Mouse (Mus musculus) intestine, postnatal 0 days (tissue): Measurements from ENCODE around the gene Mctp1. TPM values are rescaled to one million over a fixed set of nuclear protein-coding genes. Genes with fewer than 3 reads are reported as not detected.
A peak's percentile ranks its signal among the peaks of the same experiment; 100 is the strongest.

ENCODE experiments used
- ATAC-seq: fragments of 200-750 bp; cut with Nextera tagmentation; 2 replicates; pipeline ENCODE4 v1.8.0; 2017; ENCODE audit warnings: mild to moderate bottlenecking, moderate TSS enrichment, moderate library complexity
- H3K27ac ChIP-seq: fragments of 300-500 bp; sonication (generic); 2 replicates; pipeline ENCODE4 v1.5.1; 2014; ENCODE audit warnings: mild to moderate bottlenecking, low read depth, low read length, moderate library complexity
- H3K27me3 ChIP-seq: fragments of 300-500 bp; sonication (generic); replicated peaks from 2 replicates; pipeline ENCODE4 v1.6.1; 2014; ENCODE audit warnings: low read length, mixed read lengths; ENCODE audit not compliant: control insufficient read depth, insufficient read depth
- H3K36me3 ChIP-seq: fragments of 300-500 bp; sonication (generic); 2 replicates; pipeline ENCODE4 v1.6.1; 2014; ENCODE audit warnings: mild to moderate bottlenecking, moderate library complexity; ENCODE audit not compliant: control insufficient read depth, insufficient read depth
- H3K4me1 ChIP-seq: fragments of 300-500 bp; sonication (generic); replicated peaks from 2 replicates; pipeline ENCODE4 v1.6.1; 2014; ENCODE audit warnings: antibody characterized with exemption, low read length, mixed read lengths; ENCODE audit not compliant: control insufficient read depth, insufficient read depth
- H3K4me2 ChIP-seq: fragments of 300-500 bp; sonication (generic); replicated peaks from 2 replicates; pipeline ENCODE4 v1.6.1; 2014; ENCODE audit warnings: low read depth, mild to moderate bottlenecking, moderate library complexity
- H3K4me3 ChIP-seq: fragments of 300-500 bp; sonication (generic); 2 replicates; pipeline ENCODE4 v1.5.1; 2014; ENCODE audit warnings: low read depth, low read length
- H3K9ac ChIP-seq: fragments of 300-500 bp; sonication (generic); 2 replicates; pipeline ENCODE4 v1.6.1; 2014; ENCODE audit warnings: mild to moderate bottlenecking, low read depth, low read length
- H3K9me3 ChIP-seq: fragments of 300-500 bp; sonication (generic); 2 replicates; pipeline ENCODE4 v1.6.1; 2016; ENCODE audit warnings: mixed run types; ENCODE audit not compliant: control insufficient read depth
- CTCF ChIP-seq: sonication (generic); IDR thresholded peaks from 2 replicates; pipeline ENCODE4 v1.5.1; 2016; ENCODE audit warnings: low read depth, mild to moderate bottlenecking, control low read depth, antibody characterized with exemption, moderate library complexity
- WGBS: fragments of 180-500 bp; shearing (Covaris S2); extraction: QIAGEN DNeasy Blood & Tissue Kit; methylation state at CpG from one replicate; pipeline ENCODE4 v1.1.7; 2014; 5-methylcytosine and 5-hydroxymethylcytosine counted together
- polyA plus RNA-seq: library from polyadenylated mRNA; unstranded; fragments of >200 nt; fragmentation: Nextera tagmentation; extraction: Ambion mirVana; gene quantifications from 2 replicates; pipeline ENCODE4 v1.2.1, GENCODE M21; 2015

The Mctp1 gene
- polyA plus RNA-seq, 1 experiment from 2014 or later, result 1.2 TPM

DNA sequence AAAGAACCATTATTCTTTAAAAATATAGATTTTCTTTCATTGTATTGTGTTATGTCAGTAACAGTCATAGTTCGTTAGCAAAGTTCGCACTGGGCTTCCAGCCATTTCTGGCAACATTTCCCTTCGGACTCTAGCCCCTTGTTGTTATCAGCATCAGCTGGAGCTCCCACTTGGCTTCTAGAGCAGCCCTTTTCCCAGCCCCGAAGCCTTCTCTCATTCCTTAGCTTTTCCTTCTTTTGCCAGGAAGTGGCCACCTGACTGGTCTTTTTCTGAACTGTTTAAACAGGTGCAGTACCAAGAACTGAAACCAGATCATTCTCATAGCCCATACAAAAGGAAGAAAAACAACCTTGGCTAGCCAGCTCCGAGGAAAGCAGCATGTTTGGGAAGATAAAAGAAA lies 645.3 kb downstream of the Mctp1 start:
- no peak overlapping the region for H3K4me3 ChIP-seq
- 63% methylated on average over 5 of the region's 5 CpGs for WGBS
- H3K9ac ChIP-seq, result no peak overlapping the region
- no peak for TF ChIP-seq CTCF
- no peaks in the 10 kb centered on the region for H3K9me3 ChIP-seq
- H3K27me3 ChIP-seq, result no peaks in the 10 kb centered on the region
- no peak overlapping the region for H3K4me2 ChIP-seq
- H3K27ac ChIP-seq, result no peak overlapping the region
- no peaks in the 10 kb centered on the region for H3K36me3 ChIP-seq
- H3K4me1 ChIP-seq, result no peaks in the 10 kb centered on the region
- ATAC-seq, result no peak

DNA sequence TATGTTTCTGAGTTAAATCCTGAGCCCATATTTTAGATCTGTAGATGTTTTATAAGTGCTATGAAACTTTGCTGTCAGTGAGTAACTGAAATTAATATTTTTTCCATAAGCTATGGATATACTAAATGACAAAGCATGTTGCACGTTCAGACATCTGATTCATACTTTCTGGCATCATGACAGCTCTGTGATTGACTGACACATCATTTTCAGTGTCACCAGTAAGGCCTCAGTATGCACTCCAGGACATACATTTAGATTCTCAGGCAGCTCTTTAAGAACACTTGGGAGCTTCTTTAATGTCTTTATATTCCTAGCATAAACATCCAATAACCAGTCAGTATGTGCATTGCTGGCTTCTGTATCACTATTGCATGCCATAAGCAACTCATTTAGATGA lies 659.0 kb downstream of the Mctp1 start:
- no peak overlapping the region for H3K27ac ChIP-seq
- WGBS, result 63% methylated on average over 1 of the region's 1 CpGs
- no peak overlapping the region for H3K9ac ChIP-seq
- no peak for ATAC-seq
- H3K4me1 ChIP-seq, result no peaks in the 10 kb centered on the region; the same call in 1 of the 2 replicates
- H3K4me3 ChIP-seq, result no peak overlapping the region
- no peaks in the 10 kb centered on the region for H3K9me3 ChIP-seq
- H3K27me3 ChIP-seq, result no peaks in the 10 kb centered on the region
- TF ChIP-seq CTCF, result no peak
- H3K36me3 ChIP-seq, result no peaks in the 10 kb centered on the region
- H3K4me2 ChIP-seq, result no peak overlapping the region

DNA sequence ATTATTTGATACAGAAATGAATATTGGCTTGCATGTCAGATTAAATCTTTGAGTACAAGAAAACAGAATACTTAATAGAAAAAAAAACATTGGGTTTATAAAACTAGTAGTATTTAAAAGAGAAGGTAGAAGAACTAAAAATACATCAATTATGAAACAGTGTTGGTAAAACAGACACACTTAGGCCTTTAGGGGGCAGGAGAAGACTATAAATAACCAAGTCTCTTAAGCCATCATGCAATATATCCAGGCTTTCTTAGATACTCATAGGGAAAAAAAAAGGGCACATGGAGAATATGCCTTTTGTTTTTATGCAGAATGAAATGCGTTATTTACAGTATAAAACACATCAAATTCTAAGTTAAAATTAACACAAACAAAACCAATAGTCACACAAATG lies 661.0 kb downstream of the Mctp1 start:
- TF ChIP-seq CTCF, result peak; percentile 51
- no peak overlapping the region for H3K27ac ChIP-seq
- no peaks in the 10 kb centered on the region for H3K27me3 ChIP-seq
- no peaks in the 10 kb centered on the region for H3K36me3 ChIP-seq
- no peaks in the 10 kb centered on the region for H3K9me3 ChIP-seq
- WGBS, result 84% methylated on average over 1 of the region's 1 CpGs
- ATAC-seq, result no peak
- H3K9ac ChIP-seq, result no peak overlapping the region
- no peak overlapping the region for H3K4me2 ChIP-seq
- H3K4me3 ChIP-seq, result no peak overlapping the region
- no peaks in the 10 kb centered on the region; the same call in 1 of the 2 replicates for H3K4me1 ChIP-seq

DNA sequence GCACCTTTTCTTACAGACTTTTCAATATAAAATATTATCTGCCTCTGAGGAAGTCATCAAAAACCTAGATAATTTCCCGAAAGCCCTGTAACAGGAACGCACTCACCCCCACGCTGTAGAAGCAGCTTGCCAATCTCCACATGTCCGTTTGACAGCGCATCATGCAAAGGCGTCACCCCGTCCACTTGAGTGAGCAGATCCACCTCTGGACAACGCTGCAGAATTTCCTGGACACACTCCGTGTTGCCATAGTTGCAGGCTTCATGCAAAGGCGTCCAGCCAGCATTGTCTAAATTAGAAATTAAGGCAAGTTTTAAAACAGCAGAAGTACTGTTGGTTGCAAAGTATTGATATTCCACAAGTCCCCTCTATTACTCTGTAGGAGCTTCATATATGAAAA lies 662.1 kb downstream of the Mctp1 start:
- WGBS, result 79% methylated on average over 10 of the region's 10 CpGs
- ATAC-seq, result no peak
- no peak overlapping the region for H3K4me2 ChIP-seq
- H3K4me1 ChIP-seq, result no peaks in the 10 kb centered on the region; the same call in 1 of the 2 replicates
- H3K36me3 ChIP-seq, result no peaks in the 10 kb centered on the region
- TF ChIP-seq CTCF, result no peak
- H3K4me3 ChIP-seq, result no peak overlapping the region
- no peaks in the 10 kb centered on the region for H3K27me3 ChIP-seq
- no peaks in the 10 kb centered on the region for H3K9me3 ChIP-seq
- H3K9ac ChIP-seq, result no peak overlapping the region
- H3K27ac ChIP-seq, result no peak overlapping the region

DNA sequence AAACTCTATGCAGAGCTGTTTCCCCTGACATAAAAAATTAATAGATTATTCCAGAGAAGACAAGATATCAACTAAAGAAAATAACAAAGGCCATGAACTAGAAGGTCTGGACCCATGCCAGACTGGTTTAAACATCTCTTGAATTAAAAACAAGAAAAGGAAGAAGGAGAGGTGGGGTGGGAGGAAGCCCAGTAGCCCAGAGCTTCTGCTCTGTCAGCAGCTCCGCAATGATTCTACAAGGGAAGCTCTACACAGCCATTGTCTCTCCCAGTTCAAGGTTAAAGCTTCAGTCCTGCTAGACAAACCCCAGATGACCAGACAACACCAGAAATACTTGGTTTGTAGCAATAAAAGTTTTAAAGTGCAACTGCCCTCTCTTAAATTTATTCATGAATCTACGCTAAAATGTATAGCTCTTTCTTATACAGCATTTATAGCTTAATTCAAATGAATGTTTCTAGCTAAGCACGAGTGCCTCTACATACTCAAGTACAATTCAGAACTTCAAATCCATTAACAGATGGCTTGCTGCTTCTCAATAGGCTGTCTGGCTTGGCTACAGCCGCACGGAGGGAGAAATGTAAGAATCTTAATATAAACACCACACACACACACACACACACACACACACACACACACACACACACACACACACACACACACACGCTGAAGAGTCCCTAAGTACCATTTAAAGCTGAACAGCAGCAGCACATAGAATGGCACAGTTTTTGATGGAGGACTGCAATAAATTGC lies 663.0 kb downstream of the Mctp1 start:
- no peaks in the 10 kb centered on the region for H3K36me3 ChIP-seq

DNA sequence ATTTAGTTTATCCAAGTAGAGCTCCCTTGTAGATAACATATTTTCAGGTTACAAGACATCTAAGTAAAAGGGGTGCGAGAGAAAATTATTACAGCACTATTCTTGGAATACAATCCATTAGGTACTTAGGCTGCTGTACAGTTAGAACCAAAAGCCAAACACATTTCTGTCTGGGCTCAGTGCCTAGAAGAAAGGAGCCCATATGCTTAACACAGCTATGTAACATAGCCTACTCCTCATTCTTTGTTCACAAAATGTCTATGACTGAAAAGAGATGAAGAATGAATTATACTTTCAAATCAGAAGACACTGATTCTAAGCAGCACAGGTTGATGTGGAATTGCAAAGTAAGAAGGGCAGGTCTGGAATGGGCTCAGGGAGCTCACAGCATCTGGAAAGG lies 664.1 kb downstream of the Mctp1 start:
- ATAC-seq, result no peak
- 78% methylated on average over 1 of the region's 1 CpGs for WGBS

More for the DNA sequence above, 663.0 kb downstream of the Mctp1 start:
- Histone ChIP-seq H3K27me3 (no peaks in the 10 kb centered on the region), H3K9ac (no peak overlapping the region), H3K4me3 (no peak overlapping the region), H3K9me3 (no peaks in the 10 kb centered on the region), H3K4me1 (no peaks in the 10 kb centered on the region; the same call in 1 of the 2 replicates), H3K27ac (no peak overlapping the region), H3K4me2 (no peak overlapping the region)
- WGBS, result 63% methylated on average over 6 of the region's 6 CpGs
- no peak for ATAC-seq
- TF ChIP-seq CTCF, result no peak

More for the DNA sequence above, 664.1 kb downstream of the Mctp1 start:
- Histone ChIP-seq H3K27ac (no peak overlapping the region), H3K4me2 (no peak overlapping the region), H3K4me3 (no peak overlapping the region), H3K9ac (no peak overlapping the region), H3K27me3 (no peaks in the 10 kb centered on the region), H3K4me1 (no peaks in the 10 kb centered on the region; the same call in 1 of the 2 replicates), H3K9me3 (no peaks in the 10 kb centered on the region), H3K36me3 (no peaks in the 10 kb centered on the region)
- TF ChIP-seq CTCF, result no peak
